Comparison of ENCODE assay signal across 8 mouse cellular contexts in the genomic region with DNA sequence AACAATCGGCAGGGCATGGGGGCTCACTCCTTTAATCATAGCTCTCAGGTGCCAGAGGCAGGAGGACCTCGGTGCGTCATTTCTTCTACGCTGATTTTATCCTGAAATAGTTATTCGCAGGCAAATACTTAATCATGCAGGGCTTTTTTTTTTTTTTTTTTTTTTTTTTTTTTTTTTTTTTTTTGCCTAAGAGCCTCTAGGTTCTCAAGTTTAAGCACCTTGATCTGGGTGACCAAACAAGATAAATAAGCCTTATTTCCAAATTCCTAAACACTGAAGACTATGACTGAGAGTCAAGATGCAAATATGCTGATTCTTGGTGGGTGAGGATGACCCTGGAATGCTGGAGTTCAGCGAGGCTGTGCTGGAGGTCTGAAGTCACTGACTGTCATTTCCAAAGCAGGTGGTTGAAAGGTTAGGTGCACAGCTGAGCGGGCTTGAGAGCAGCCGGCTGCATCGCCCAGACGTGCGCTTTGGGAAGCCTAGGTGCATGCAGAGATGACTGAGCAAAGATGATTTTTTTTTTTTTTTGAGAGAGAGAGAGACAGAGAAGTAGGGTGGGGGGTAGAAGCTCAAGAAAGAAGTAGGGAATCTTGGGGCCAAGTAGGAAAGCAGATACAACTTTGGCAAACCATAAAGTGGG. TPM values are rescaled to one million over a fixed set of nuclear protein-coding genes. Genes with fewer than 3 reads are reported as not detected.
DNase-seq lines count a peak whose midpoint lies in the region; ATAC-seq and TF ChIP-seq lines count a peak whose summit lies in the region.

No protein-coding gene starts in this region.

- H3K9me3 ChIP-seq in heart, embryonic 12.5 days (replicated peaks) = no peaks in the 10 kb centered on the region
- H3K9me3 ChIP-seq in forebrain, postnatal 0 days (ENCODE audit: low read length) = no peaks in the 10 kb centered on the region
- H3K9me3 ChIP-seq in limb, embryonic 13.5 days = no peaks in the 10 kb centered on the region
- no peaks in the 10 kb centered on the region for H3K9me3 ChIP-seq in neural tube, embryonic 14.5 days (ENCODE audit: control insufficient read depth, low read length)

- DNase-seq in heart, postnatal 36 days = no peak
- DNase-seq in Muller cell, postnatal 12 days (ENCODE audit: inconsistent ontology term) = peak; percentile 25
- no peak for DNase-seq in forebrain, postnatal 0 days
- no peak for DNase-seq in layer of hippocampus, adult 8-10 months (ENCODE audit: low spot score in 2 of 2)
- DNase-seq in left cerebral cortex, adult 9 months (ENCODE audit: low spot score in 2 of 2) = no peak

- intact Hi-C loops in heart, postnatal 36 days (cut with DNase I) = no loop called here

- peak overlapping the region; percentile 93 for H3K9ac ChIP-seq in heart, embryonic 12.5 days
- H3K9ac ChIP-seq in forebrain, postnatal 0 days = peak overlapping the region; percentile 66
- peak overlapping the region; percentile 85 for H3K9ac ChIP-seq in limb, embryonic 13.5 days
- H3K9ac ChIP-seq in neural tube, embryonic 14.5 days (replicated peaks; ENCODE audit: low read depth, low read length) = peak overlapping the region; percentile 79

- no peak for ATAC-seq in heart, embryonic 12.5 days (ENCODE audit: insufficient number of reproducible peaks, low FRiP score)
- no peak for ATAC-seq in forebrain, postnatal 0 days
- peak; percentile 0; the same call in 1 of the 2 replicates for ATAC-seq in limb, embryonic 13.5 days (ENCODE audit: low FRiP score, low read depth)
- peak; percentile 18 for ATAC-seq in neural tube, embryonic 14.5 days (ENCODE audit: low read depth)

- H3K27ac ChIP-seq in heart, embryonic 12.5 days (ENCODE audit: poor library complexity, severe bottlenecking) = no peak overlapping the region
- H3K27ac ChIP-seq in forebrain, postnatal 0 days (ENCODE audit: low read depth, low read length) = no peak overlapping the region
- peak overlapping the region; percentile 39; the same call in 1 of the 2 replicates for H3K27ac ChIP-seq in limb, embryonic 13.5 days
- H3K27ac ChIP-seq in neural tube, embryonic 14.5 days (ENCODE audit: low read depth, low read length) = no peak overlapping the region

- peak overlapping the region; percentile 78 for H3K4me2 ChIP-seq in heart, embryonic 12.5 days
- peak overlapping the region; percentile 58 for H3K4me2 ChIP-seq in forebrain, postnatal 0 days (ENCODE audit: low read depth)
- H3K4me2 ChIP-seq in limb, embryonic 13.5 days (replicated peaks) = peak overlapping the region; percentile 80
- H3K4me2 ChIP-seq in neural tube, embryonic 14.5 days (ENCODE audit: low read depth, low read length) = peak overlapping the region; percentile 75

- H3K27me3 ChIP-seq in heart, embryonic 12.5 days (replicated peaks) = no peaks in the 10 kb centered on the region
- no peaks in the 10 kb centered on the region for H3K27me3 ChIP-seq in forebrain, postnatal 0 days (ENCODE audit: insufficient read depth, low read length)
- no peaks in the 10 kb centered on the region for H3K27me3 ChIP-seq in limb, embryonic 13.5 days
- H3K27me3 ChIP-seq in neural tube, embryonic 14.5 days (ENCODE audit: control insufficient read depth, insufficient read depth, low read length) = no peaks in the 10 kb centered on the region

- 37% methylated on average over 11 of the region's 11 CpGs for WGBS in heart, embryonic 12.5 days
- WGBS in forebrain, postnatal 0 days = 39% methylated on average over 11 of the region's 11 CpGs
- WGBS in limb, embryonic 13.5 days = 40% methylated on average over 11 of the region's 11 CpGs
- WGBS in neural tube, embryonic 14.5 days = 40% methylated on average over 11 of the region's 11 CpGs

- H3K36me3 ChIP-seq in heart, embryonic 12.5 days = peaks cover 17% of the 10 kb centered on the region
- H3K36me3 ChIP-seq in forebrain, postnatal 0 days (ENCODE audit: insufficient read depth) = peaks cover 4% of the 10 kb centered on the region
- peaks cover 19% of the 10 kb centered on the region for H3K36me3 ChIP-seq in limb, embryonic 13.5 days
- 0 out of 2 replicates have a peak, but pooled peaks cover 6% of the 10 kb centered on the region for H3K36me3 ChIP-seq in neural tube, embryonic 14.5 days (ENCODE audit: control insufficient read depth, insufficient read depth, low read length)

- no peak for TF ChIP-seq CTCF in forebrain, postnatal 0 days (IDR thresholded peaks at IDR 0.05; ENCODE audit: low read depth)

- H3K4me3 ChIP-seq in heart, embryonic 12.5 days = peak overlapping the region; percentile 96
- peak overlapping the region; percentile 58 for H3K4me3 ChIP-seq in forebrain, postnatal 0 days (ENCODE audit: low read depth, low read length)
- H3K4me3 ChIP-seq in limb, embryonic 13.5 days = peak overlapping the region; percentile 85
- H3K4me3 ChIP-seq in neural tube, embryonic 14.5 days (ENCODE audit: low read depth, low read length) = peak overlapping the region; percentile 79

- H3K4me1 ChIP-seq in heart, embryonic 12.5 days (replicated peaks) = peaks cover 14% of the 10 kb centered on the region
- H3K4me1 ChIP-seq in forebrain, postnatal 0 days (ENCODE audit: insufficient read depth) = no peaks in the 10 kb centered on the region
- H3K4me1 ChIP-seq in limb, embryonic 13.5 days = peaks cover 27% of the 10 kb centered on the region
- peaks cover 5% of the 10 kb centered on the region for H3K4me1 ChIP-seq in neural tube, embryonic 14.5 days (ENCODE audit: control insufficient read depth, insufficient read depth, low read length)

RNA-seq across cellular contexts. Expression of gene Fam98a, which starts 0.9 kb away (rescaled TPM):
- 29.1 and 32.2 TPM in 2 replicates for polyA plus RNA-seq in heart, embryonic 12.5 days (2016; fragmentation: Nextera tagmentation; extraction: Ambion mirVana)
- 10 to 100 TPM; 37.7 to 42.5 TPM for total RNA-seq in heart, postnatal 36 days (2021)
- total RNA-seq in forebrain, postnatal 0 days (2014; rRNA removed) = 16.4 and 16.7 TPM in 2 replicates
- 22.8 and 26.3 TPM in 2 replicates for polyA plus RNA-seq in forebrain, postnatal 0 days (2015; fragmentation: Nextera tagmentation; extraction: Ambion mirVana)
- polyA plus RNA-seq in limb, embryonic 13.5 days (2015; fragmentation: Nextera tagmentation; extraction: Ambion mirVana) = 30.6 and 30.8 TPM in 2 replicates
- 12.9 and 13.3 TPM in 2 replicates for polyA plus RNA-seq in neural tube, embryonic 14.5 days (2014; fragmentation: Nextera tagmentation; extraction: Ambion mirVana)
- total RNA-seq in layer of hippocampus, adult 8-10 months (2022) = 10 to 100 TPM; 44.9 to 50.2 (median 47.8) TPM

Comparison
In these comparisons a context has a peak if more than half of its experiments do, and no peak if none do; other contexts are left out.
1. ATAC-seq: peak in limb, embryonic 13.5 days (single experiment) and neural tube, embryonic 14.5 days (single experiment); none in heart, embryonic 12.5 days (single experiment) and forebrain, postnatal 0 days (single experiment).
2. Peak in every context shown above with its lines, with median percentiles within 50 percentile points of each other: H3K4me2 ChIP-seq, H3K4me3 ChIP-seq and H3K9ac ChIP-seq.